Mouse (Mus musculus): ENCODE results near the gene Bak1. TPM values are rescaled to one million over a fixed set of nuclear protein-coding genes. Genes with fewer than 3 reads are reported as not detected.

The Bak1 gene
- polyA plus RNA-seq, 2 experiments: 11.1 to 48.6 TPM

DNA sequence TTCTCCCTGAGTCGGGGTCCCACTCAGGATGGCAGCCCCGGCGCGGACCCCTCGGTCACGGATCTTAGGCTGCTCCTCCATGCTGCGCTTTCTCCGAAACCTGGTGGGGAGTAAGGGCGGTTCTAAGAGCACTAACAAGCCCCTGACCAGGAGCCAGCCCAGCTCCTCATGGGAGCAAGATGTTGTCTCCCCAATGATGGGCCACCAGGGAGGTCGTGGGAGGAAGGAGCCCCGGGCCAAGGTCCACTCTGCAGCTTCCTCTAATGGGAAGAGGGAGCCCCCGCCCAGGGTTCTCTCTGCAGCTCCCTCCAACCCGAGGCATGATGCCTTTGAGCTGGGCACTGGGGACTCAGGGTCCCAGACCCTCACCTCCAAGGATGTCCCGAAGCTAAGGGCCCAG lies 622 bp upstream of the Bak1 start:
- ATAC-seq (ENCODE audit: low FRiP score, low read depth) (no peak), DNase-seq (ENCODE audit: low spot score) (no peak)
- no peak overlapping the region for H3K9ac ChIP-seq (ENCODE audit: low read depth, low read length, severe bottlenecking)
- H3K4me3 ChIP-seq (replicated peaks; ENCODE audit: low read length): no peak overlapping the region
- H3K36me3 ChIP-seq (ENCODE audit: control insufficient read depth, insufficient read depth, low read length): peaks cover 16% of the 10 kb centered on the region
- H3K9me3 ChIP-seq (ENCODE audit: control insufficient read depth, low read length): no peaks in the 10 kb centered on the region
- H3K4me2 ChIP-seq (replicated peaks; ENCODE audit: low read depth, low read length, severe bottlenecking): no peak overlapping the region
- TF ChIP-seq POLR2A (IDR thresholded peaks at IDR 0.05; ENCODE audit: borderline replicate concordance, extremely low read depth, insufficient read depth, insufficient read length): no peak
- H3K27me3 ChIP-seq (ENCODE audit: control insufficient read depth, insufficient read depth, low read length): no peaks in the 10 kb centered on the region
- H3K27ac ChIP-seq (replicated peaks; ENCODE audit: low read depth, low read length): no peak overlapping the region
- H3K4me1 ChIP-seq (ENCODE audit: control insufficient read depth, insufficient read depth, low read length): peaks cover 8% of the 10 kb centered on the region
- WGBS: 88% methylated on average over 14 of the region's 14 CpGs

DNA sequence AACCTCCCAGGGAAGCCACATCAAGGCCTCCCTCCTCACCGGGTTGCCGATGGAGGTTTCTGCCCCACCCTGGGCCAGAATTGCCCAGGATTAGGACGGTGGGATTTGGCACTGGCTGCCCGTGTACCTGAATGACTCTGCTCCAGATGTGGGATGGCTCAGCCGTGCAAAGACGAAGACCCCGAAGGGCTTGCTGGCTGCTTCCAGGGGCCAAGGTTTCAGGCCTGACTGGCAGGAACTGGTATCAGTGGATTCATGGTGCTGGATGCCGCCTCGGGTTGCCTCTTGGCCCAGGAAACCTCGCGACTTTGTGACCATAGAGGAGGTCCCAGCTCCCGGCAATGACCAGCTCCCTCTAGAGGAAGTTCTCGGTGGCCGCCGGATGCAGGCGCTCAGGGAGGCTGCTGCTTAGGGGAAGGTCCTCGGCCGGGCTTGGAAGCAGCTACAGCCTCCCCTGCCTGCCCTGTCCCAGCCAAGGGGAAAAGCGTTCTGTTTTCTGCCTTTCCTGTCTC lies 469 bp downstream of the Bak1 start:
- peaks cover 8% of the 10 kb centered on the region for H3K4me1 ChIP-seq (ENCODE audit: control insufficient read depth, insufficient read depth, low read length)
- H3K36me3 ChIP-seq (ENCODE audit: control insufficient read depth, insufficient read depth, low read length): peaks cover 24% of the 10 kb centered on the region
- peak overlapping the region; percentile 91 for H3K4me2 ChIP-seq (replicated peaks; ENCODE audit: low read depth, low read length, severe bottlenecking)
- H3K4me3 ChIP-seq (replicated peaks; ENCODE audit: low read length): peak overlapping the region; percentile 79
- no peaks in the 10 kb centered on the region for H3K27me3 ChIP-seq (ENCODE audit: control insufficient read depth, insufficient read depth, low read length)
- TF ChIP-seq POLR2A (IDR thresholded peaks at IDR 0.05; ENCODE audit: borderline replicate concordance, extremely low read depth, insufficient read depth, insufficient read length): peak; percentile 71; the same call in 1 of the 2 replicates
- ATAC-seq (ENCODE audit: low FRiP score, low read depth) (peak; percentile 88), DNase-seq (ENCODE audit: low spot score) (peak; percentile 82)
- peak overlapping the region; percentile 84 for H3K27ac ChIP-seq (replicated peaks; ENCODE audit: low read depth, low read length)
- H3K9me3 ChIP-seq (ENCODE audit: control insufficient read depth, low read length): no peaks in the 10 kb centered on the region
- H3K9ac ChIP-seq (ENCODE audit: low read depth, low read length, severe bottlenecking): peak overlapping the region; percentile 93
- under 1% methylated on average over 19 of the region's 19 CpGs for WGBS

- Histone ChIP-seq H3K9ac (ENCODE audit: low read depth, low read length, severe bottlenecking) (peak overlapping the region; percentile 93), H3K27ac (replicated peaks; ENCODE audit: low read depth, low read length) (peak overlapping the region; percentile 84), H3K9me3 (ENCODE audit: control insufficient read depth, low read length) (no peaks in the 10 kb centered on the region), H3K4me1 (ENCODE audit: control insufficient read depth, insufficient read depth, low read length) (peaks cover 8% of the 10 kb centered on the region), H3K4me3 (replicated peaks; ENCODE audit: low read length) (peak overlapping the region; percentile 79), H3K4me2 (replicated peaks; ENCODE audit: low read depth, low read length, severe bottlenecking) (peak overlapping the region; percentile 91), H3K27me3 (ENCODE audit: control insufficient read depth, insufficient read depth, low read length) (no peaks in the 10 kb centered on the region), H3K36me3 (ENCODE audit: control insufficient read depth, insufficient read depth, low read length) (peaks cover 28% of the 10 kb centered on the region)
- no peak for TF ChIP-seq POLR2A (IDR thresholded peaks at IDR 0.05; ENCODE audit: borderline replicate concordance, extremely low read depth, insufficient read depth, insufficient read length)
- no peak for ATAC-seq (ENCODE audit: low FRiP score, low read depth)
- DNase-seq (ENCODE audit: low spot score): no peak
- WGBS: 20% methylated on average over 12 of the region's 12 CpGs
Measured at GRCm38 (mm10) chr17:27027460-27028283, 1.1 kb downstream of the Bak1 start.

GRCm38 (mm10) chr17:27025951-27026350 lies 2.9 kb downstream of the Bak1 start:
- peaks cover 8% of the 10 kb centered on the region for H3K4me1 ChIP-seq (ENCODE audit: control insufficient read depth, insufficient read depth, low read length)
- WGBS: 93% methylated on average over 3 of the region's 3 CpGs
- no peak overlapping the region for H3K4me3 ChIP-seq (replicated peaks; ENCODE audit: low read length)
- DNase-seq (ENCODE audit: low spot score) (no peak), ATAC-seq (ENCODE audit: low FRiP score, low read depth) (no peak)
- H3K27ac ChIP-seq (replicated peaks; ENCODE audit: low read depth, low read length): no peak overlapping the region
- no peaks in the 10 kb centered on the region for H3K9me3 ChIP-seq (ENCODE audit: control insufficient read depth, low read length)
- no peak overlapping the region for H3K4me2 ChIP-seq (replicated peaks; ENCODE audit: low read depth, low read length, severe bottlenecking)
- H3K27me3 ChIP-seq (ENCODE audit: control insufficient read depth, insufficient read depth, low read length): no peaks in the 10 kb centered on the region
- no peak overlapping the region for H3K9ac ChIP-seq (ENCODE audit: low read depth, low read length, severe bottlenecking)
- TF ChIP-seq POLR2A (IDR thresholded peaks at IDR 0.05; ENCODE audit: borderline replicate concordance, extremely low read depth, insufficient read depth, insufficient read length): no peak
- peaks cover 45% of the 10 kb centered on the region for H3K36me3 ChIP-seq (ENCODE audit: control insufficient read depth, insufficient read depth, low read length)

DNA sequence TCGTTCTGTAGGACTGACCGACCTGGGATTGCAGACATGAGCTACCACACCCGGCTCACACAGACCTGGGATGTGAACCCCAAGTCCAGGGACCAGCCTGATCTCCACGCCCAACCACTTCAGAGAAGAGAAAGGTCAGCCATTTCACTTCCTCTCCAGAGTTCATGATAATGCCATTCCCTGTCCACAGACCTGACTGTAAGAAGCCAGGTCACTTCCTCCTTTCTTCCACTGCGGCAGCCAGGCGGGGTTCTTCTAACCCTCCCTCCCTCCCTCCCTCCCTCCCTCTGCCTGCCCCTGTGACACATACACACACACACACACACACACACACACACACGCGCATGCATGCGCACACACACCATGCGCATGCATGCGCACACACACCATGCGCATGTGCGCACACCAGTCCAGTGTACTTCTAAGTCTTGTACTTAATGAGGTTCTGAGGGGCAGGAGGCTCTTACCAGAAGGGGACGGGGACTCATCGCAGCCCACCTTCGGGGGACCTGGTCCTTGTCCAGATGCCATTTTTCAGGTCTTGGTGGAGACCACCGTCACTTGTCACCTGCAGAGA lies 3.4 kb downstream of the Bak1 start:
- Histone ChIP-seq H3K27me3 (ENCODE audit: control insufficient read depth, insufficient read depth, low read length) (no peaks in the 10 kb centered on the region), H3K36me3 (ENCODE audit: control insufficient read depth, insufficient read depth, low read length) (peaks cover 50% of the 10 kb centered on the region), H3K4me2 (replicated peaks; ENCODE audit: low read depth, low read length, severe bottlenecking) (no peak overlapping the region), H3K9me3 (ENCODE audit: control insufficient read depth, low read length) (no peaks in the 10 kb centered on the region), H3K4me1 (ENCODE audit: control insufficient read depth, insufficient read depth, low read length) (peaks cover 8% of the 10 kb centered on the region), H3K9ac (ENCODE audit: low read depth, low read length, severe bottlenecking) (no peak overlapping the region), H3K4me3 (replicated peaks; ENCODE audit: low read length) (no peak overlapping the region), H3K27ac (replicated peaks; ENCODE audit: low read depth, low read length) (no peak overlapping the region)
- ATAC-seq (ENCODE audit: low FRiP score, low read depth) (no peak), DNase-seq (ENCODE audit: low spot score) (no peak)
- WGBS: 95% methylated on average over 17 of the region's 17 CpGs
- TF ChIP-seq POLR2A (IDR thresholded peaks at IDR 0.05; ENCODE audit: borderline replicate concordance, extremely low read depth, insufficient read depth, insufficient read length): no peak

All from limb, embryonic 14.5 days (tissue).